Mouse (Mus musculus) hindbrain, embryonic 14.5 days (tissue): ENCODE measurements around the gene Myl3. TPM values are rescaled to one million over a fixed set of nuclear protein-coding genes. Genes with fewer than 3 reads are reported as not detected.
A peak's percentile ranks its signal among the peaks of the same experiment; 100 is the strongest.

Source experiments
- ATAC-seq: fragments of 200-750 bp; cut with Nextera tagmentation; 2 replicates; pipeline ENCODE4 v1.8.0; 2017; ENCODE audit warnings: moderate number of reproducible peaks, mild to moderate bottlenecking, moderate TSS enrichment, moderate library complexity; ENCODE audit not compliant: low FRiP score
- DNase-seq: peaks from one replicate; pipeline ENCODE4 v3.0.0-alpha.2; 2015; ENCODE audit warnings: low spot score
- H3K27ac ChIP-seq: fragments of 300-500 bp; sonication (generic); 2 replicates; pipeline ENCODE4 v1.5.1; 2014; ENCODE audit warnings: mild to moderate bottlenecking, moderate library complexity
- H3K27me3 ChIP-seq: fragments of 300-500 bp; sonication (generic); 2 replicates; pipeline ENCODE4 v1.6.1; 2014; ENCODE audit warnings: mild to moderate bottlenecking, low read length, mixed read lengths; ENCODE audit not compliant: control insufficient read depth, insufficient read depth
- H3K36me3 ChIP-seq: fragments of 300-500 bp; sonication (generic); replicated peaks from 2 replicates; pipeline ENCODE4 v1.6.1; 2014; ENCODE audit not compliant: control insufficient read depth, insufficient read depth
- H3K4me1 ChIP-seq: fragments of 300-500 bp; sonication (generic); replicated peaks from 2 replicates; pipeline ENCODE4 v1.6.1; 2014; ENCODE audit warnings: antibody characterized with exemption, low read length, mixed read lengths; ENCODE audit not compliant: control insufficient read depth, insufficient read depth
- H3K4me2 ChIP-seq: fragments of 300-500 bp; sonication (generic); replicated peaks from 2 replicates; pipeline ENCODE4 v1.6.1; 2014; ENCODE audit warnings: mild to moderate bottlenecking, moderate library complexity
- H3K4me3 ChIP-seq: fragments of 300-500 bp; sonication (generic); replicated peaks from 2 replicates; pipeline ENCODE4 v1.5.1; 2014; ENCODE audit warnings: mild to moderate bottlenecking, low read length
- H3K9ac ChIP-seq: fragments of 300-500 bp; sonication (generic); 2 replicates; pipeline ENCODE4 v1.6.1; 2014
- H3K9me3 ChIP-seq: fragments of 300-500 bp; sonication (generic); 2 replicates; pipeline ENCODE4 v1.6.1; 2016; ENCODE audit warnings: low read length; ENCODE audit not compliant: control insufficient read depth
- WGBS: fragments of 180-500 bp; shearing (Covaris S2); extraction: QIAGEN DNeasy Blood & Tissue Kit; methylation state at CpG from one replicate; pipeline ENCODE4 v1.1.7; 2014; 5-methylcytosine and 5-hydroxymethylcytosine counted together
- polyA plus RNA-seq: library from polyadenylated mRNA; unstranded; fragments of >200 nt; fragmentation: Nextera tagmentation; extraction: Ambion mirVana; gene quantifications from 2 replicates; pipeline ENCODE4 v1.2.1, GENCODE M21; 2014

The Myl3 gene
- polyA plus RNA-seq, 1 experiment from 2014 or later, result 0.43 TPM

- DNase-seq, result no peak
- Histone ChIP-seq H3K4me2 (no peak overlapping the region), H3K27ac (no peak overlapping the region), H3K36me3 (no peaks in the 10 kb centered on the region), H3K9ac (no peak overlapping the region), H3K4me1 (peaks cover 14% of the 10 kb centered on the region; the same call in 1 of the 2 replicates), H3K27me3 (no peaks in the 10 kb centered on the region; the same call in 1 of the 2 replicates), H3K4me3 (no peak overlapping the region), H3K9me3 (no peaks in the 10 kb centered on the region)
- ATAC-seq, result no peak
- 72% methylated on average over 10 of the region's 10 CpGs for WGBS
These were observed 19.6 kb upstream of the Myl3 start for GRCm38 (mm10) chr9:110722060-110722459.

GRCm38 (mm10) chr9:110725721-110726135 lies 15.9 kb upstream of the Myl3 start:
- 17% methylated on average over 9 of the region's 9 CpGs for WGBS
- Histone ChIP-seq H3K4me2 (no peak overlapping the region), H3K4me3 (no peak overlapping the region), H3K4me1 (peaks cover 19% of the 10 kb centered on the region; the same call in 1 of the 2 replicates), H3K36me3 (no peaks in the 10 kb centered on the region), H3K9me3 (no peaks in the 10 kb centered on the region), H3K27me3 (peaks cover 18% of the 10 kb centered on the region), H3K9ac (no peak overlapping the region; the same call in 1 of the 2 replicates), H3K27ac (no peak overlapping the region)
- ATAC-seq, result peak; percentile 10; the same call in 1 of the 2 replicates
- peak; percentile 58 for DNase-seq

GRCm38 (mm10) chr9:110726867-110727266 lies 14.8 kb upstream of the Myl3 start:
- peak overlapping the region; percentile 24 for H3K4me3 ChIP-seq
- H3K4me2 ChIP-seq, result peak overlapping the region; percentile 60
- DNase-seq, result no peak
- H3K27ac ChIP-seq, result no peak overlapping the region
- ATAC-seq, result no peak
- no peaks in the 10 kb centered on the region for H3K9me3 ChIP-seq
- H3K9ac ChIP-seq, result peak overlapping the region; percentile 47
- H3K4me1 ChIP-seq, result peaks cover 19% of the 10 kb centered on the region; the same call in 1 of the 2 replicates
- H3K36me3 ChIP-seq, result no peaks in the 10 kb centered on the region
- 16% methylated on average over 33 of the region's 33 CpGs for WGBS
- peaks cover 18% of the 10 kb centered on the region for H3K27me3 ChIP-seq

- peak; percentile 53 for DNase-seq
These were observed 11.8 kb upstream of the Myl3 start for GRCm38 (mm10) chr9:110729841-110730240.

GRCm38 (mm10) chr9:110731859-110732258 lies 9.8 kb upstream of the Myl3 start:
- H3K4me2 ChIP-seq, result no peak overlapping the region
- no peak overlapping the region for H3K9ac ChIP-seq
- H3K36me3 ChIP-seq, result no peaks in the 10 kb centered on the region
- H3K27me3 ChIP-seq, result peaks cover 18% of the 10 kb centered on the region
- H3K9me3 ChIP-seq, result no peaks in the 10 kb centered on the region
- no peak for DNase-seq
- no peak overlapping the region for H3K27ac ChIP-seq
- H3K4me1 ChIP-seq, result peaks cover 18% of the 10 kb centered on the region
- H3K4me3 ChIP-seq, result no peak overlapping the region
- WGBS, result 61% methylated on average over 4 of the region's 4 CpGs
- ATAC-seq, result no peak

More at GRCm38 (mm10) chr9:110729841-110730240, 11.8 kb upstream of the Myl3 start:
- H3K27ac ChIP-seq, result no peak overlapping the region
- whole genome bisulfite sequencing, result 17% methylated on average over 8 of the region's 8 CpGs
- no peak overlapping the region for H3K4me2 ChIP-seq
- peaks cover 30% of the 10 kb centered on the region for H3K4me1 ChIP-seq
- H3K9me3 ChIP-seq, result no peaks in the 10 kb centered on the region
- peaks cover 18% of the 10 kb centered on the region for H3K27me3 ChIP-seq
- no peak overlapping the region for H3K4me3 ChIP-seq
- no peak for ATAC-seq
- no peak overlapping the region for H3K9ac ChIP-seq
- no peaks in the 10 kb centered on the region for H3K36me3 ChIP-seq

GRCm38 (mm10) chr9:110732623-110733022 lies 9.0 kb upstream of the Myl3 start:
- under 1% methylated on average over 26 of the region's 26 CpGs for WGBS
- no peaks in the 10 kb centered on the region for H3K9me3 ChIP-seq
- DNase-seq (peak; percentile 79), ATAC-seq (peak; percentile 83)
- H3K27me3 ChIP-seq, result peaks cover 13% of the 10 kb centered on the region
- peak overlapping the region; percentile 6; the same call in 1 of the 2 replicates for H3K9ac ChIP-seq
- peak overlapping the region; percentile 69 for H3K4me2 ChIP-seq
- H3K4me3 ChIP-seq, result peak overlapping the region; percentile 32
- H3K4me1 ChIP-seq, result peaks cover 12% of the 10 kb centered on the region
- H3K27ac ChIP-seq, result no peak overlapping the region
- H3K36me3 ChIP-seq, result no peaks in the 10 kb centered on the region

GRCm38 (mm10) chr9:110733102-110733501 lies 8.6 kb upstream of the Myl3 start:
- H3K4me2 ChIP-seq, result peak overlapping the region; percentile 69
- H3K4me1 ChIP-seq, result peaks cover 12% of the 10 kb centered on the region
- H3K9me3 ChIP-seq, result no peaks in the 10 kb centered on the region
- no peaks in the 10 kb centered on the region for H3K36me3 ChIP-seq
- H3K4me3 ChIP-seq, result peak overlapping the region; percentile 32
- peak overlapping the region; percentile 6; the same call in 1 of the 2 replicates for H3K9ac ChIP-seq
- H3K27ac ChIP-seq, result no peak overlapping the region
- 12% methylated on average over 8 of the region's 8 CpGs for WGBS
- H3K27me3 ChIP-seq, result peaks cover 8% of the 10 kb centered on the region; the same call in 1 of the 2 replicates
- DNase-seq, result no peak
- ATAC-seq, result no peak

GRCm38 (mm10) chr9:110734154-110734553 lies 7.5 kb upstream of the Myl3 start:
- Histone ChIP-seq H3K9me3 (no peaks in the 10 kb centered on the region), H3K27ac (no peak overlapping the region), H3K4me1 (peaks cover 12% of the 10 kb centered on the region), H3K36me3 (no peaks in the 10 kb centered on the region), H3K4me3 (no peak overlapping the region), H3K4me2 (no peak overlapping the region), H3K27me3 (no peaks in the 10 kb centered on the region; the same call in 1 of the 2 replicates), H3K9ac (no peak overlapping the region)
- WGBS, result 82% methylated on average over 7 of the region's 7 CpGs
- ATAC-seq (no peak), DNase-seq (no peak)

- no peak overlapping the region for H3K4me2 ChIP-seq
- no peaks in the 10 kb centered on the region for H3K9me3 ChIP-seq
- H3K4me3 ChIP-seq, result no peak overlapping the region
- peaks cover 7% of the 10 kb centered on the region for H3K27me3 ChIP-seq
- no peak overlapping the region for H3K27ac ChIP-seq
- WGBS, result 45% methylated on average over 9 of the region's 9 CpGs
- H3K9ac ChIP-seq, result no peak overlapping the region
- no peak for DNase-seq
- peaks cover 12% of the 10 kb centered on the region for H3K4me1 ChIP-seq
- no peaks in the 10 kb centered on the region for H3K36me3 ChIP-seq
- ATAC-seq, result no peak
These were observed 5.3 kb upstream of the Myl3 start for GRCm38 (mm10) chr9:110736362-110736761.

- ATAC-seq (no peak), DNase-seq (no peak)
- 25% methylated on average over 1 of the region's 1 CpGs for WGBS
- Histone ChIP-seq H3K36me3 (no peaks in the 10 kb centered on the region), H3K27ac (no peak overlapping the region), H3K4me3 (no peak overlapping the region), H3K4me1 (peaks cover 15% of the 10 kb centered on the region), H3K9me3 (no peaks in the 10 kb centered on the region), H3K9ac (no peak overlapping the region), H3K4me2 (no peak overlapping the region), H3K27me3 (peaks cover 14% of the 10 kb centered on the region)
These were observed 3.6 kb upstream of the Myl3 start for GRCm38 (mm10) chr9:110738054-110738453.
